Mouse (Mus musculus) lung, postnatal 36 days (tissue): ENCODE results near the gene Kcnip2.
A peak's percentile ranks its signal among the peaks of the same experiment; 100 is the strongest.

Experiments
- DNase-seq: peaks from one replicate; pipeline ENCODE4 v3.0.0; 2022; ENCODE audit warnings: mixed read lengths

Gene Kcnip2

GRCm38 (mm10) chr19:45780350-45780915, 35.4 kb downstream of the Kcnip2 start:
- DNase-seq = no peak

DNA sequence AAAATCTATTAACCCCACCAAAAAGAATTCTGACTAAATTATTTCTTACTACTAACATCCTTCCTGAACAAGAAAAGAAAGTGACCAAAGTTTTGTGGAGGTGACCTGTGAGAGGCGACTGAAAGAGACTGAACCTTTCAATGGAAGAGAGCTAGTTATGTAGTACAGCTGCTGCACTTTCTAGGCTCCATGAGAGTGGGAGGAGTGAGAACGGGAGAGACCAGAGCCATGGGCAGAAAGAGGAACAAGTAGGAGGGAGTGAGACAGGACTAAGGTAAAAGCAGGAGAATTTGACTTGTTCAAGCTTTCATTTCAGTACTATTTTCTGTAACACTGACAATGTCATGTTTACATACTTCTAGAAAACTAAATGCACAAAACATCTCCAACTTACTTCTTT, 40.4 kb downstream of the Kcnip2 start:
- DNase-seq = no peak

- no peak for DNase-seq
These were observed 44.4 kb downstream of the Kcnip2 start for GRCm38 (mm10) chr19:45771501-45771900.

DNA sequence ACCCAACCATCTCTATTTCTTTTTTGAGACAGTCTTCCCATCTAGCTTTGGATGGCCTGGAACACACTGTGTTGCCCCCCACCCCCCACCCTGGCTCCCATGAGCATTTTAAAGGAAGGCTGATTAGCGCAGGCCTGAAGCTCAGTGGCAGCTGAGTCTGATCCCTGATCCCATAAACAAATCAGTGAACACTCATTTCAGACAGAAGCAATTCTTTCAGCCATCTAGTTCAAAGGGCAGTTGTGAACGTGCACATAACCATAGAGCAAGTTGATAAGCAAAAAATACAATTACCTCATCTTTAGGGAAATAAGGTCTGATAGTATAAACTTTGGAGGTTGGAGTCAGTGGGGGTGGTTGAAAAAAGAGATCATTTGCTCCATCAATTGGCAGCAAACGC, 55.1 kb downstream of the Kcnip2 start:
- no peak for DNase-seq

DNA sequence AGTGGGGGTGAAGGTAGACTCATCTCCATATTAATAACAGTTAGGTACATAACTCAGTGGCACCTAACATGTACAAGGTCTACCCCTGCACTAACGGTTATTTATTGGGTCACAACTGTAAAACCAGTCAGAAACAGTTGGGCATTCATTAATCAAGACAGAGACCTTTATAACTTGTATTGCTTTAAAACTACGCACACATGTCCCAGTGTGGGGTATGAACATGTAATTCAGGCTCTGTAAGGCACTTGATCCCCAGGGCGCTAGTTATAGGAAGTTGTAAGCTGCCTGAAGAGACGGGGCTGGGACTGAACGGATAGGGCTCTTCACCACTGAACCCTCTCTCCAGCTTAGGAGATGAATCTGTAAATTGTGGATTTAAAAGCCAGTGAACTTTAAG, 57.2 kb downstream of the Kcnip2 start:
- DNase-seq = no peak

GRCm38 (mm10) chr19:45753551-45753950, 62.3 kb downstream of the Kcnip2 start:
- no peak for DNase-seq

GRCm38 (mm10) chr19:45751881-45752280, 64.0 kb downstream of the Kcnip2 start:
- no peak for DNase-seq

GRCm38 (mm10) chr19:45749243-45750043, 66.4 kb downstream of the Kcnip2 start, which contains the start of gene Npm3:
Gene Npm3 (minus strand): TSS chr19:45749591.
- DNase-seq = peak; percentile 91

DNA sequence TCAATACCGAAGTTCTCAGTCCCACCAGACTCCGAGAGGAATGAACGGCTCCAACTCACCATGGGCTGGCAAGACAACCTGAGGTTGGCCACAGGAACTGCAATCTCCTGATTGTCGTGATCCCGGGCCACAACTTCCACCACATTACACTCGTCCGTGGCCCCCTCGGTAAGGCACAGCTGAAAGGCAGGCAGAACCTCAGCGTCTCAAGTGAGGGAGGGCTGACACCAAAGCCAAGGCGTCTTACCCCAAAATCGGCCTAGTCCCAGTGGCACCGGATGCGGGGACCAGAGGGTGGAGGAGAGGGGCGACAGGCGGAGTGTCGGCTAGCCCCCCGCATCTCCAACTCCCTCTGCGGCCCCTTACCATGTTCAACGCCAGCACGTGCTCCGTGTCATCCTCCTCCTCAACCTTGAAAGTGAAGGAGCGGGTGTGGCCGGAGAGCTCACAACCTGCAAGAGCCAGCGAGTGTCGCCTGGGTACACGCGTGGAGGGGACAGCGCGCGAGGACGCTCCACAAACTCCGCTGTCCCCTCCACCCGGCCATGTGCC, 67.1 kb downstream of the Kcnip2 start:
- no peak for DNase-seq

GRCm38 (mm10) chr19:45748206-45748605, 67.7 kb downstream of the Kcnip2 start:
- no peak for DNase-seq

DNA sequence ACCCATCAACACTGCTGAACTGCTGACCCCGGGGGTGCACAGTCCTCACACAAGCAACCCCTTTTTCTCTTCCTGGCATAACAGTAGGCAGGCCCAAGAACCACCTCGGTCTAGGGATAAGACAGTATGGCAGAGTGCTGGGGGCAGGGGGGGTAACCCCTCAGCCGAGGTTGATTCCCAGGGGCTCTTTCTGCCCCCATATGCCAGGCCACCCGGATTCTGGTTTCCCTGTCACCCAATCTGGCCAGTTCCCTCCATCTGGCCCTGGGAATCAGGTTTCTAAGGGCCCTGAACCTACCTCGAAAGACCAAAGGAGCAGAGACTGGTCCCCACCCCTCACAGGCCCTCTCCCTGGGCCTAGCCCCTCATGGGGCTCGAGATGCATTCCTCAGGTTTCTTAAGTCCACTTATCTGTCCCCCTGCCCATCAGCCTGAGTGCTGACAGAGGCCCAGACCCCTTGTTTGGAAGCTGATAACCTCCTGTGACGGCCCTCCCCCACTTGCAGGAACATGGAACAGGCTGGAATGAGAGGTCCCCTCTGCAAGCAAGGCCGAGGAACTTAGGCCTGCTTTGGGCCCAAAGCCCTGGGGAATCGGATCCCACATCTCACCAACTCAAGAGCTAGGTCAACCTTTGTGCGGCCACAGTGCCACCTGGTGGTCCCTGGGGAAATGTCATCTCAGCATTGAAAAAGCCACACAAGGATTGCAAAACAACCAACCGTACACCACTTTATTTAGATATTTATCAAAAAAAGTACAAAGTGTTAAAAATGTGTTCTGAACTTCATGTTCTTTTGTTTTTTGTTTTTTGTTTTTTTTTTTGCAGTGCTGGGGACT, 68.6 kb downstream of the Kcnip2 start:
- peak; percentile 94 for DNase-seq

DNA sequence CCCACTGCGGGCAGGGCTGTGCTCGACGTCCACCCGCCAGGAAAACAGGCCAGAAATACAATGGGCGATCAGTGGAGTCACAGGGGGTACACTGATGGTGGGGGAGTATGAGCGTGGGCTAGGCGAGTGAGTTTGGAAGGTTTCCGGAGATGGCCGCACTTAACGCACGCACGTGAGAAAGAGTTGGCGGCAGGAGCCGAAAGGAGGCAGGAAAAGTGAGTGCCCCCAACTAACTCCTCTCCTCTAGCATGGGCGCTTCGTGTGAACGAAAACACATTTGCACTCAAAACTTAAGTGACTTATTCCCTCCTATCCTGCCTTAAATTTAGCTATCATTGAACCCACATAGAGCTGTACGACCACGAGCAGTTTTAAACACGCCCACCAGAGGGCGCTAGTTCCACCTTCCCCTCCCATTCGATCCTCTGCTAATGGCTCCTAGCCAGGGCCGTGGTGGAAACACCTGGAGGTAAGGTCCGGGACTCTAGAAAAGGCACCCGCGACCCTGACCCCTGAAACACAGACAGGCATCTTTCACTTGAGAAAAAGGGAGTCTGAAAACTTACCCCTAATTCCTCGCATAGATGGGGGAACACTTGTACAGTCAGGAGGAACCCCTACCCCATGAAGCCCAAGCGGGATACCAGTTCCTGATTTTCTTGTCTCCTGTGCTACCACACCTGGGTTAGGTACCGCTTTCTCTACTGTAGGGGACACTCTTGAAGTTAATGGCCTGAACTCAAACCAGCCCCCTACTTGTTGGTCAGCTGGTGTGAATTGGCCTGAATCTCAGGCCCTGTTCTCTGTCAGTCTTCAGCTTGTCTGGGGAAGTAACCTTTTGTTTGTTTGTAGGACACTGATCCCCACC, 69.5 kb downstream of the Kcnip2 start:
- peak; percentile 87 for DNase-seq

GRCm38 (mm10) chr19:45745344-45746152, 70.3 kb downstream of the Kcnip2 start:
- DNase-seq = no peak

DNA sequence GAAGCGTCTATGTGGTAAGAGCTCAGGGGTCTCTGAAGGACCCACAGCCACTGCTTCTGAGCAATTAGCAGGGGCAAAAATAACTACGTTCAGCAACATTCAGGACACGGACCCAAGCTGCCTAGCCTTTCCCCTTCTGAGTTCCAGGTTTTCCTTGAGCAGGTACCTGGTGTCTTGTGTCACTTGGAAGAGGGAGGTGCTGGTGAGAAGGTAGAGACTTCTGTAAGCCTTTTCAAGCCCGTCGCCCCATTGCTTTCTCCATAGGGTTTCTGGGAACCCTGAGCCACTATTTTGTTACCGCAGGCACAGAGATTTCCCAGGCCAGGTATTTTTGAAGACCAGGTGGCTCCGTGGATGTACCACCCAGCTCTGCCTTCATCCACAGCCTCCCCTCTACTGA, 72.2 kb downstream of the Kcnip2 start:
- DNase-seq = no peak

DNA sequence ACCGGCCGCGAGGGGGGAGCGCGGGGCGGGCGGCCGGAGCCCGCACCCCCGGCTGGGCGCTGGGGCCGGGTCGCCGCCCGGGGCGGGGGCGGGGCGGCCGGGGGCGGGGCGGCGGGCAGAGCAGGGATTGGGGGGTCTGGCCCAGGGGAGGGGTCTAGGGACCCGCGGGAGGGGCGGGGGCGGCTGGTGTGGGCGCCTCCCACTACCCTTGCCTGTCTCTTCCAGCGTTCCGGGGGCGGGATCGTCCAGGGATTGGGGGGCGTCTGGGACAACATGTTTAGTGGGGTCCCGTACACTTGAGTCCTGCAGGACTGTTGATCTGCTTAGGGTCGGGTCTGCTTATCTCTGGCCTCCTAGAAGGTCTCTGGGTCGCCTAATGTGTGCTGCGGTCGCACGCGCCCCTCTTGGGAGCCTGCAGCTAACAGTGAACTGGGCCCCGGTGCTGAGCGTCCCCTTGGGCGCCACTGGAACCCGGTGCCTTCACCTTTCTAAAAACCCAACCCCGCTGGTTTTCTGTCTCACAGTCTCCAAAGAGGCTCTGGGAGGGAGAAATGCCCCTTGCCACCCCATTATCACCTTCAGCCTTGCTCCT, 72.8 kb downstream of the Kcnip2 start:
- DNase-seq = no peak

- DNase-seq = no peak
These were observed 73.5 kb downstream of the Kcnip2 start, which contains the start of gene Fgf8 for GRCm38 (mm10) chr19:45742218-45742983. Gene Fgf8 (minus strand): TSS chr19:45742915.
